8 mouse cellular contexts compared by ENCODE assay signal in genomic region chr2:179662739-179663138, GRCm38 (mm10).
DNase-seq lines count a peak whose midpoint lies in the region; ATAC-seq and TF ChIP-seq lines count a peak whose summit lies in the region.

No protein-coding gene starts in this region.

- DNase-seq in heart, postnatal 4 days, result no peak
- DNase-seq in heart, postnatal 0 days (ENCODE audit: low spot score), result no peak
- DNase-seq in cerebellum, adult 11-12 months, result no peak
- DNase-seq in left cerebral cortex, postnatal 36 days (ENCODE audit: low spot score in 2 of 2), result no peak
- DNase-seq in adrenal gland, postnatal 14 days, result no peak

- peaks cover 53% of the 10 kb centered on the region for H3K27me3 ChIP-seq in heart, embryonic 13.5 days (replicated peaks)
- H3K27me3 ChIP-seq in heart, postnatal 0 days (ENCODE audit: control insufficient read depth, insufficient read depth, low read length), result peaks cover 13% of the 10 kb centered on the region; the same call in 1 of the 2 replicates

- peak overlapping the region; percentile 45 for H3K4me3 ChIP-seq in heart, embryonic 13.5 days
- H3K4me3 ChIP-seq in heart, postnatal 0 days (ENCODE audit: low read depth, low read length), result peak overlapping the region; percentile 43
- peak overlapping the region; percentile 5; the same call in 1 of the 2 replicates for H3K4me3 ChIP-seq in macrophage (ENCODE audit: inconsistent target)

- ATAC-seq in heart, embryonic 13.5 days (ENCODE audit: extremely low read depth, insufficient number of reproducible peaks, low FRiP score, low TSS enrichment), result 0 out of 2 replicates have a peak, but pooled peaks have one; percentile 16
- ATAC-seq in common myeloid progenitor, adult 5-6 weeks (replicated peaks; ENCODE audit: low read depth, poor library complexity, severe bottlenecking), result peak; percentile 46; the same call in 1 of the 2 replicates
- no peak for ATAC-seq in heart, postnatal 0 days (ENCODE audit: insufficient read depth, low read depth)

- 8% methylated on average over 9 of the region's 9 CpGs for WGBS in heart, embryonic 13.5 days
- 6% methylated on average over 9 of the region's 9 CpGs for WGBS in heart, postnatal 0 days
- 4% methylated on average over 9 of the region's 9 CpGs for WGBS in macrophage (ENCODE audit: missing documents)

- no peaks in the 10 kb centered on the region for H3K9me3 ChIP-seq in heart, embryonic 13.5 days
- no peaks in the 10 kb centered on the region for H3K9me3 ChIP-seq in heart, postnatal 0 days (replicated peaks; ENCODE audit: control insufficient read depth, low read length)

- peak overlapping the region; percentile 67 for H3K4me2 ChIP-seq in heart, embryonic 13.5 days
- H3K4me2 ChIP-seq in heart, postnatal 0 days (ENCODE audit: low read depth, low read length), result peak overlapping the region; percentile 63

- TF ChIP-seq EP300 in heart, postnatal 0 days (IDR thresholded peaks at IDR 0.05; ENCODE audit: low read depth), result no peak

- no peak overlapping the region for H3K27ac ChIP-seq in heart, embryonic 13.5 days (replicated peaks)
- no peak overlapping the region for H3K27ac ChIP-seq in heart, postnatal 0 days (ENCODE audit: low read depth)
- H3K27ac ChIP-seq in macrophage, result no peak overlapping the region

- H3K36me3 ChIP-seq in heart, embryonic 13.5 days, result no peaks in the 10 kb centered on the region
- no peaks in the 10 kb centered on the region for H3K36me3 ChIP-seq in heart, postnatal 0 days (replicated peaks; ENCODE audit: control insufficient read depth, insufficient read depth, low read length)
- H3K36me3 ChIP-seq in macrophage (ENCODE audit: inconsistent target), result no peaks in the 10 kb centered on the region

- H3K79me2 ChIP-seq in macrophage (ENCODE audit: inconsistent target), result no peaks in the 10 kb centered on the region

- 0 out of 2 replicates have a peak overlapping the region, but pooled peaks have one; percentile 21 for H3K9ac ChIP-seq in heart, embryonic 13.5 days
- no peak overlapping the region for H3K9ac ChIP-seq in heart, postnatal 0 days (replicated peaks; ENCODE audit: low read depth, low read length)

- peaks cover 12% of the 10 kb centered on the region for H3K4me1 ChIP-seq in heart, embryonic 13.5 days
- peaks cover 5% of the 10 kb centered on the region; the same call in 1 of the 2 replicates for H3K4me1 ChIP-seq in heart, postnatal 0 days (ENCODE audit: control insufficient read depth, insufficient read depth)

- intact Hi-C loops in left cerebral cortex, postnatal 36 days (cut with DNase I), result no loop called here

- no peak for TF ChIP-seq CTCF in heart, postnatal 0 days (IDR thresholded peaks at IDR 0.05; ENCODE audit: low read depth)
